ENCODE assay signal across 11 mouse cellular contexts in genomic region chr6:22189346-22190335, GRCm38 (mm10).
DNase-seq lines count a peak whose midpoint lies in the region; ATAC-seq and TF ChIP-seq lines count a peak whose summit lies in the region.
"Had no signal": no experiment of that assay in that cellular context is flagged by ENCODE, and none has a peak within 500 bp of the region (broad histone marks: within the 10 kb centered on the region; RNA-seq: fewer than 3 reads in every experiment).

No protein-coding gene starts in this region.

- H3K27me3 ChIP-seq in hindbrain, embryonic 12.5 days: no peaks in the 10 kb centered on the region
- H3K27me3 ChIP-seq in hindbrain, embryonic 13.5 days: no peaks in the 10 kb centered on the region
- H3K27me3 ChIP-seq in neural tube, embryonic 12.5 days (replicated peaks): no peaks in the 10 kb centered on the region
- no peaks in the 10 kb centered on the region for H3K27me3 ChIP-seq in limb, embryonic 12.5 days
- no peaks in the 10 kb centered on the region for H3K27me3 ChIP-seq in stomach, postnatal 0 days (ENCODE audit: control insufficient read depth, insufficient read depth, low read length)
- H3K27me3 ChIP-seq: heart, embryonic 13.5 days had no signal

- WGBS in hindbrain, embryonic 12.5 days: 77% methylated on average over 24 of the region's 24 CpGs
- WGBS in hindbrain, embryonic 13.5 days: 74% methylated on average over 24 of the region's 24 CpGs
- WGBS in neural tube, embryonic 12.5 days: 80% methylated on average over 24 of the region's 24 CpGs
- WGBS in limb, embryonic 12.5 days: 71% methylated on average over 24 of the region's 24 CpGs
- WGBS in stomach, postnatal 0 days: 63% methylated on average over 24 of the region's 24 CpGs

- 0 out of 2 replicates have a peak, but pooled peaks cover 4% of the 10 kb centered on the region for H3K4me1 ChIP-seq in hindbrain, embryonic 12.5 days
- peaks cover 5% of the 10 kb centered on the region; the same call in 1 of the 2 replicates for H3K4me1 ChIP-seq in hindbrain, embryonic 13.5 days (replicated peaks)
- no peaks in the 10 kb centered on the region for H3K4me1 ChIP-seq in neural tube, embryonic 12.5 days
- H3K4me1 ChIP-seq in limb, embryonic 12.5 days (replicated peaks): peaks cover 7% of the 10 kb centered on the region
- no peaks in the 10 kb centered on the region for H3K4me1 ChIP-seq in stomach, postnatal 0 days (replicated peaks; ENCODE audit: control insufficient read depth, insufficient read depth)
- H3K4me1 ChIP-seq: heart, embryonic 13.5 days had no signal

- H3K27ac ChIP-seq in hindbrain, embryonic 12.5 days: no peak overlapping the region
- H3K27ac ChIP-seq in hindbrain, embryonic 13.5 days: no peak overlapping the region
- H3K27ac ChIP-seq in neural tube, embryonic 12.5 days: no peak overlapping the region
- H3K27ac ChIP-seq in limb, embryonic 12.5 days: peak overlapping the region; percentile 71; the same call in 1 of the 2 replicates
- no peak overlapping the region for H3K27ac ChIP-seq in stomach, postnatal 0 days (replicated peaks)
- H3K27ac ChIP-seq: heart, embryonic 13.5 days; liver, embryonic 14.5 days had no signal

- TF ChIP-seq CTCF in stomach, postnatal 0 days (IDR thresholded peaks at IDR 0.05; ENCODE audit: low read depth): no peak

- no peak overlapping the region for H3K4me2 ChIP-seq in hindbrain, embryonic 12.5 days (replicated peaks)
- H3K4me2 ChIP-seq in hindbrain, embryonic 13.5 days: no peak overlapping the region
- H3K4me2 ChIP-seq in neural tube, embryonic 12.5 days (replicated peaks): no peak overlapping the region
- H3K4me2 ChIP-seq in limb, embryonic 12.5 days: peak overlapping the region; percentile 0; the same call in 1 of the 2 replicates
- peak overlapping the region; percentile 11; the same call in 1 of the 2 replicates for H3K4me2 ChIP-seq in stomach, postnatal 0 days (replicated peaks; ENCODE audit: low read depth)
- H3K4me2 ChIP-seq: heart, embryonic 13.5 days had no signal

- TF ChIP-seq EP300 in stomach, postnatal 0 days (optimal IDR thresholded peaks at IDR 0.05): no peak

- H3K4me3 ChIP-seq in hindbrain, embryonic 12.5 days: no peak overlapping the region
- H3K4me3 ChIP-seq in hindbrain, embryonic 13.5 days: no peak overlapping the region
- H3K4me3 ChIP-seq in neural tube, embryonic 12.5 days: no peak overlapping the region
- no peak overlapping the region for H3K4me3 ChIP-seq in limb, embryonic 12.5 days (replicated peaks)
- H3K4me3 ChIP-seq in stomach, postnatal 0 days (ENCODE audit: low read depth, low read length): no peak overlapping the region
- H3K4me3 ChIP-seq: heart, embryonic 13.5 days had no signal

- DNase-seq in neural tube, embryonic 10.5 days (ENCODE audit: extremely low spot score, low spot score): no peak
- peak; percentile 86 for DNase-seq in stomach, postnatal 0 days (ENCODE audit: low spot score)
- DNase-seq in gastrocnemius, postnatal 25 days: no peak
- DNase-seq in layer of hippocampus, adult 8-10 months (ENCODE audit: low spot score in 2 of 2): no peak

- ATAC-seq in hindbrain, embryonic 12.5 days (ENCODE audit: low FRiP score): peak; percentile 38; the same call in 1 of the 2 replicates
- no peak for ATAC-seq in hindbrain, embryonic 13.5 days (ENCODE audit: low FRiP score)
- ATAC-seq in neural tube, embryonic 12.5 days (ENCODE audit: low FRiP score, low read depth): 0 out of 2 replicates have a peak, but pooled peaks have one; percentile 9
- ATAC-seq in limb, embryonic 12.5 days (ENCODE audit: insufficient number of reproducible peaks, insufficient read depth, low FRiP score, low TSS enrichment, low read depth): peak; percentile 73; the same call in 1 of the 2 replicates
- ATAC-seq in stomach, postnatal 0 days (ENCODE audit: low FRiP score, low TSS enrichment): peak; percentile 99
- ATAC-seq: CD4-positive, CD25-positive, alpha-beta regulatory T cell, adult 4 months had no signal

- H3K9ac ChIP-seq in hindbrain, embryonic 12.5 days: no peak overlapping the region
- H3K9ac ChIP-seq in hindbrain, embryonic 13.5 days: no peak overlapping the region
- no peak overlapping the region for H3K9ac ChIP-seq in neural tube, embryonic 12.5 days
- H3K9ac ChIP-seq in limb, embryonic 12.5 days (replicated peaks): no peak overlapping the region
- no peak overlapping the region for H3K9ac ChIP-seq in stomach, postnatal 0 days (ENCODE audit: low read length)
- H3K9ac ChIP-seq: heart, embryonic 13.5 days; liver, embryonic 14.5 days had no signal

- no peaks in the 10 kb centered on the region for H3K36me3 ChIP-seq in hindbrain, embryonic 12.5 days
- H3K36me3 ChIP-seq in hindbrain, embryonic 13.5 days: no peaks in the 10 kb centered on the region
- no peaks in the 10 kb centered on the region for H3K36me3 ChIP-seq in neural tube, embryonic 12.5 days
- H3K36me3 ChIP-seq in limb, embryonic 12.5 days: peaks cover 3% of the 10 kb centered on the region; the same call in 1 of the 2 replicates
- H3K36me3 ChIP-seq in stomach, postnatal 0 days (ENCODE audit: control insufficient read depth, insufficient read depth, low read length): no peaks in the 10 kb centered on the region
- H3K36me3 ChIP-seq: heart, embryonic 13.5 days had no signal

- no peaks in the 10 kb centered on the region for H3K9me3 ChIP-seq in hindbrain, embryonic 12.5 days (replicated peaks)
- H3K9me3 ChIP-seq in hindbrain, embryonic 13.5 days: no peaks in the 10 kb centered on the region
- no peaks in the 10 kb centered on the region for H3K9me3 ChIP-seq in neural tube, embryonic 12.5 days
- H3K9me3 ChIP-seq in limb, embryonic 12.5 days: no peaks in the 10 kb centered on the region
- no peaks in the 10 kb centered on the region for H3K9me3 ChIP-seq in stomach, postnatal 0 days (ENCODE audit: control insufficient read depth, low read length)
- H3K9me3 ChIP-seq: heart, embryonic 13.5 days had no signal

Comparison
In these comparisons a context has a peak if more than half of its experiments do, and no peak if none do; other contexts are left out.
1. H3K4me2 ChIP-seq: peak in limb, embryonic 12.5 days (single experiment) and stomach, postnatal 0 days (single experiment); none in hindbrain, embryonic 12.5 days (single experiment), hindbrain, embryonic 13.5 days (single experiment) and neural tube, embryonic 12.5 days (single experiment).